Mouse (Mus musculus): ENCODE measurements around the gene Med27. TPM values are rescaled to one million over a fixed set of nuclear protein-coding genes. Genes with fewer than 3 reads are reported as not detected.
A peak's percentile ranks its signal among the peaks of the same experiment; 100 is the strongest.

Gene Med27
- total RNA-seq (2021): 10 to 100 TPM; 18.6 to 21.7 TPM
- long read RNA-seq, experiment 1, transcript Med27-201 (8 exons, 1,254 nt): major isoform, 14 of 15 reads
- long read RNA-seq, experiment 1, partial matches to known transcripts: 0 of 15 reads
- long read RNA-seq, experiment 1, other reads (novel, unspliced or antisense): 1 of 15 reads
- long read RNA-seq, experiment 2, transcript Med27-201 (8 exons, 1,254 nt): major isoform, 13 of 14 reads
- long read RNA-seq, experiment 2, partial matches to known transcripts: 0 of 14 reads
- long read RNA-seq, experiment 2, other reads (novel, unspliced or antisense): 0 of 14 reads

- peak; percentile 97 for DNase-seq
Measured at GRCm38 (mm10) chr2:29346629-29347271, at the start of gene Med27. Gene Med27 (plus strand): TSS chr2:29346819.

- DNase-seq: peak; percentile 67
Measured at GRCm38 (mm10) chr2:29309966-29310365, 36.7 kb upstream of the Med27 start.

DNA sequence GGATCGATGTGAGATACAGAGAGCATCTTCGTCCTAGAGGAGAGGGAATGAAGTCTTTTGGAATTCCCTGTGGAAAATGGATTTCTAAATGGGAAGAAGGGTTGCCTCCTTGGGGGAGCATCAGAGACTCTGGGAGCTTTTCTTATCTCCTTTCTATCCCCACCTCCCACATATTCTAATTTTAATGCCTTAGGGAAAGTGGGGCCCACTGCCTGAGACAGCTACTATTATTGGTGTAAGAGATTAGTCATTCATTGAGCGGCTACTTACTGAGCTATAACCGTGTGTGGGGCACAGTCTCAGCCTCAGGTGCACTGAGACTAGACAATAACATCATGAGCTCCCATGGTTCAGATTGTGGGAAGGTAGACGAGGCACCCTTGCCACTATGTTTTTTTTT is 34.6 kb upstream of the Med27 start:
- DNase-seq: no peak

DNA sequence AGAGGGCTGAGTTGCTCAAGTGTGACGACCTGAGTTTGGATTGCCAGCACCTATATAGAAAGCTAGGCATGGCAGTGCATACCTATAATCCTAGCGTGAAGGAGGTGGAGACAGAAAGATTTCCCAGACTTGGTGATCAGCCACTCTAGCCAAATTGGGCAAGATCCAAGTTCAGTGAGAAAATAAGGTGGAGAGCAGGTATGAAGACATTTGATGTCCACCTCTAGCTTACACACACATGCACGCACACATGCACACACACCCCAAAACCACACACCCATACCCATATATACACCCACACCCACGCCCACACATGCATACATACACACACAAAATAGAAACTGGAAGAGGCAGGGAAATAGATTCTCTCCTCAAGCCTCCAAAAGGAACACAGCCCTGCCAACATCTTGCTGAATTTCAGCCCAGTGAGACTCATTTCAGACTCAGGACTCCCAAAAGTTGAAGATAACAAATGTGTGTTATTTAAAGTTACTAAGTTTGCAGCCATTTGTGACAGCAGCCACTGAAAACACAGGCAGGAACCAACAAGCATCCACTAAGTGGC is 28.6 kb upstream of the Med27 start:
- no peak for DNase-seq

DNA sequence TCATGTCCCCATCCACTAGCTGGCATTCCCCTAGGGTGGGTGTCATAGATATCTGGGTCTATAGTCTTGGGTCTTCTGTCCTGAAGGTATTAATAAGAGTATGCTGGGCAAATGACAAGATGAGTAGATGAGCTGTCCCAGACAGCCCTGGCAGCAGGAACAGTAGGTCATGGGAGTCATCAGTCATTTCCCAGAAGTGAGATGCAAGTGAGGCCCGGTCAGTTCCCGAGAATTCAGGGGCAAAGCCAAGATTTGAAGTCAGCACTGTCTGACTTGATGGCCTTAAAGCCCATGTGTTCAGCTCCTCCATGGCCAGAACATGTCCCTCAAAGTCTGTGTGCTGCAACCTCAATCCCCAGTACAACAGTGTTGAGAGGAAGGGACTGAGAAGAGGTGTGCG is 28.0 kb upstream of the Med27 start:
- no peak for DNase-seq

GRCm38 (mm10) chr2:29320229-29320751 is 26.3 kb upstream of the Med27 start:
- DNase-seq: no peak

- DNase-seq: no peak
Measured at GRCm38 (mm10) chr2:29320780-29321179, 25.8 kb upstream of the Med27 start.

- DNase-seq: no peak
Measured at GRCm38 (mm10) chr2:29324456-29324855, 22.2 kb upstream of the Med27 start.

GRCm38 (mm10) chr2:29330471-29330870 is 16.1 kb upstream of the Med27 start:
- DNase-seq: no peak

DNA sequence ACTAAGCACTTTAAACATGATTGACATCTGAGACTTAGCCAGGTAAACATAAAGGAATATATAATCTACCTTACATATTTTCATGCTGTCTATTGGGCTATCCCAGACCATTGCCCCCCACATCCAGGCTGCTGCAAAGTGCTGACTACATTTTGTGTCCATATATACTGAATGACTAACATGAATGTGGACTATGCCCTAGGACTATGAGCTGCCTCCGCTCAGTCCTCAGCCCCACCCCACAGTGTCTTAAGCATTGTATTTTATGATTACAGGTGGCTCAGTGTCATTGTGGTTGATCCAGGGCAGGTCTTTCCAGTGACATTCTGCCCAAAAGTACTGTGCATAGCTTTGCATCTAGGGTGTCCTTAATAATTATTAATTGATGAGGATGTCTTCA is 8.2 kb upstream of the Med27 start:
- DNase-seq: no peak

DNA sequence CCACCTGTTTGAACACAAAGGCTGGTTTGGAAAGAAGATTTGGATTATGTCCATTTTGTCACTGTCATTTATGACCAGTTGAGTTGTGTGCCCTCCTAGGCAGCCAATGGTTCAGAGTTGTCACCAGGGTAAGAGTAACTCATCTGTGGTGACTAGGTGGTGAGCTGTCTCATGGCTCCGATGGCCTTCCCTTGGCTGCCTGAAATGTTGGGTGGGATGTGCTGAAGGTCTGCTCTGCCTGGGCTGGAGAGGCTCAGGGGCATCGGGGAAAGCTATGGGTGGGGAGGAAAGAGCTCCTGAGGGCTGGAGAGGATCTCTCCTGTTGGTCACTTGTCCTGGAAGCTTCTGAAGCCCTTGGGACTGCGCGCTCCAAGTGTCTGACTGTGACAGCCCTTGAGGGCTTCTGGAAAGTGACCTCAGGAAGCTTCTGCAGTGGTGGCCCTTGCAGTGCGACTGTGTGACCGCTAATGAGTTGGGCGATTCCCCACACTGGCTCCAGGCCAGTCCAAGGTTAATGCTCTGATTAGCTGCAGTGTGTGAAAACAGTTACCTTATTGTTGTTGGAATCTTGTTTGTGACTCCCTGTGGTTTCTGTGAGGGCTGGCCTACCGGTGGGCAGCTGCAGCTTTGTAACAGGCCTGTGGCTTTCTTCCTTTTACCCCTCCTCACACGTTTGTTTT is 12.2 kb downstream of the Med27 start:
- DNase-seq: peak; percentile 34

- peak; percentile 8 for DNase-seq
Measured at GRCm38 (mm10) chr2:29360956-29361355, 14.3 kb downstream of the Med27 start.

DNA sequence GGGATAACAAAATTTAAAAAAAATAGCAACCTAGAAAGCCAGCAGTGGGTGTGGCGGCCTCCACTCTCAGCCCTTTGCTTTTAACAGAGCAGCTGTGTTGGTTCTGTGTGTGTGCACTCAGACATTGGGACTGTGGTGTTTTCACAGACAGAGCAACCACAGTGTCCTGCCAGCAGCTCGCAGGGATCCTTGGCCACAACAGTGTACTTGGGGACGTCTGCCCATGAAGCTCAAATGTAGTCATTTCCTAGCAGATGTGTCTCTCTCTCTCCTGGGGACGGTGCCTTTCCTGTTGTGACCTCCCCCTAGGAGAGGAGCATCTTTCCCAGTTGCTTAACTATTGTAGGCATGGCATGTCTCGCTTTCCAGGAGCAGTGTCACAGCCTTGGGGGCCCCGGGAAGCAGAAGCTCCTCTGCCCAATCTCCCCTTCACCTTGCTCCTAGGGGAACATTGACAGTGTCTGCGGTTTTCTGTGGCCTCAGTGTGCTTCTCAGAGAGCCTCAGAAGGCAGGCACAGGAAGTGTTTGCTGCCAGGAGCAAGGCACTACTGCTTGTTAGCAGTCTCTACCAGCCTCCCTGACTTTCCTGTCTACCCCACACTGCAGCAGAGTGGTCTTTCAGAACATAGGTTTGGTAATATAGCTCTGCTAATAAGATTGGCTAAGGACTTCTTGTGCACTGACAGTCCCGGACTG is 18.5 kb downstream of the Med27 start:
- DNase-seq: no peak

DNA sequence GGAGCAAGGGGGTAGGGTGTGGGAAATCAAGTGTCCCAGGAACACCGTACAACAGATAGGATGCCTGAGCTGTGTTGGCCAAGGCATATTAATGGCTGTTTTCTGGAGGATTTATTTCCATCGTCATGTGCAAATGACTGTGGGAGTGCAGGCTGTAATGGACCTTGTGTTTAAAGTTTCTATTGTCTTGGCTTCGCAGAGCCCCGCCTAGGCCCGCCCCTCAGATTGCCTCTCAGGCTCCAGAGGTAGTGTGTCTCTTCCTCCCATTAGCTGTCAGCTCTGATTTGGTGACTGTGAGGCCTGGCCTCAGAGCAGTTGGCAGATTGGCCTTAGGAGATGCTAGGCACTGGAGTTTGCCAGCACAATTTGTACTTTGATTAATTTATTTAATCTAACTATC is 22.1 kb downstream of the Med27 start:
- DNase-seq: no peak

- DNase-seq: no peak
Measured at GRCm38 (mm10) chr2:29372176-29372575, 25.6 kb downstream of the Med27 start.

DNA sequence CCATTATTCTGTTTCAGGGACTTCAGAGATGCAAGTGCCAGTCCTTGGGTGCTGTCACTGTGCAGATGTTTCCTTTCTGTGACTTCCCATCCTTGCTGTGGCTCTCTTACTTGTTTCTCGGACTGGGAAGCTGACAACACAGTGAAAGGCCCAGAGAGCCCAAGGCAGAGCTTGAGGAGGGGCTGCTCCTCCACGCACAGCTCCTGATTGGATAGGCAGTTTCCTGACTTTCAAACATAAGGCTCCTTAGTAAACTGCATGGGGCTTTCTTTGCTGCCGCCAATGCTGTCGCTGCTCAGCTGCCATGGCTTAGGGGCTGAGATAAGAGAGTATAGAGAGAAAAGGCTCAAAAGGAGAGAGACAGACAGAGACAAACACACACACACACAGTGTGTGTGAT is 35.1 kb downstream of the Med27 start:
- DNase-seq: no peak

DNA sequence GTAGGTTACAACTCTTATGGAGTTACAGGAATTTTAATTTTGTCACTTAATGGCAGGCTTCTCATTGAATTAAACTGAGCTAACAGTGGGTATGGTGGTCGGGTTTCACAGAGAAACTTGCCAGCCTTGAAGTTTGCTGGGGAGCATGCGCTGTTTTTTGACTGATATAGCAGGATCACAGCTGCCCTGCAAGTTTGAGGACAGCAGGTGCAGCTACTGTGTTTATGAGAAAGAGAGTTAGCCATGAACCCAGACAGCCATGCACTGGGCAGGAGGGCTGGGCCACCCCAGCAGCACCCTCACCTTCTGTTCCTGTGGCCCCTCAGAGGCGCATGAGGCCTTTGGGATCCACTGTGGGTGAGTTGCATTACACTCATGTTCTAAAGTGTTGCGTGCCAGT is 36.0 kb downstream of the Med27 start:
- DNase-seq: no peak

GRCm38 (mm10) chr2:29383133-29383532 is 36.5 kb downstream of the Med27 start:
- DNase-seq: no peak

DNA sequence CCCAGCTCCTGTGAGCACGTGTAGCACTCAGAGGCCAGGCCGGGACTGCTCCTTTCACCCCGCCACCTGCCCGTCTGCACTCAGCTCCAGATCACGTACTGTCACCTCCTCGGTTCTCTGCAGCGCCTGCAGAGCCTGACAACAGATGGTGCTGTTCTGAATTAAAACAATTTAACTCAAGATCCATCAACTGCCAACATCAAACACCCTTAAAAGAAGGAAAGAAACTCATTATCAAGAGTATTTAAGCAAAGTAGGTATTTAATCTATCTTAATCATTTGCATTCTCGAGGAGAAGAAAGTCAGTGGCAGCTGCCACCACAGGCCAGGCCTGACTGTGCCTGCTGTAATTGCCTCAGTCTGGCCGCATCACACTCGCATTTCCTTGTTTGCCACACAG is 38.8 kb downstream of the Med27 start:
- no peak for DNase-seq

- no peak for DNase-seq
Measured at GRCm38 (mm10) chr2:29387268-29387667, 40.6 kb downstream of the Med27 start.

DNA sequence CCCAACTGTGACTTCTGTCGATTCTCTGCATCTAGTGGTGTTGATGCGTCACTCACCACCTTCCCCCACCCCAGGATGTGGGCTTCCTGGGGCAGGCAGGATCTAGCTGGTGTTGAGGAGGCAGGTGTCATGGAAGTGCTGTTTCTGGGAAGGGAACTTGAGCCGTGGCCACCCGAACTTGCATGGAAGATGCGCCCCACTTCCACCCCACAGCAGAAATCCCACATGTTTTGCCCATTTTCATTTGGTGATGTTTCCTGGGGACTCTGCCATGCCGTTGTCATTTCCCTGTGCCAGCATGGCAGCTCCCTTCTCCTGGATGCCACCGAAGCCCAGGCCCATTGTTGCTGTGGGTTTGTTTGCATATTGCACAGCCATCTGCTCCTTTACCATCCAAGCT is 42.3 kb downstream of the Med27 start:
- no peak for DNase-seq

DNA sequence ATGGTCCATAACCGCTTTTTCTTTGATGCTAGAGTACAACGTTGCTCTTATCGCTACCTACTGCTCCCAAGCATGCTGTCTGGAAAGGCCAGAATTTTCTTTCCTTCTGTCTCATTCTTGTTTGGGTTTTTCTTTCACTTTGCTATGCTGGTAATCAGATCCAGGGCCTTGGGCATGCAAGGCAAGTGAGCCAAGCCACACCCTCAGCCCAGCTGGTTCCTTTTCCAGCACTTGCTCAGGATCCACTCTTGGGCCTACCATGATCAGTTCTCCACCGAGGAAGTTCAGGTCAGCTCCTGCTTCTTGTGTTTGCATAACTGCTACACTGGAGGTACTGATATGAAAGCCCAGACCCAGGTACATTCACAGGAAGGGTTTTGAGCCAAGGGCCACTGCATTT is 44.5 kb downstream of the Med27 start:
- peak; percentile 11 for DNase-seq

All from adrenal gland, postnatal 10 days (tissue).